13 mouse cellular contexts compared by ENCODE assay signal in genomic region chr10:26327691-26328542, GRCm38 (mm10). TPM values are rescaled to one million over a fixed set of nuclear protein-coding genes. Genes with fewer than 3 reads are reported as not detected.
DNase-seq lines count a peak whose midpoint lies in the region; ATAC-seq and TF ChIP-seq lines count a peak whose summit lies in the region.
"Had no signal": no experiment of that assay in that cellular context is flagged by ENCODE, and none has a peak within 500 bp of the region (broad histone marks: within the 10 kb centered on the region; RNA-seq: fewer than 3 reads in every experiment).

No protein-coding gene starts in this region.

- H3K4me1 ChIP-seq in thymus, adult 2 months (replicated peaks; ENCODE audit: control insufficient read depth, insufficient read depth, low read length): peaks cover 20% of the 10 kb centered on the region
- peaks cover 9% of the 10 kb centered on the region for H3K4me1 ChIP-seq in forebrain, embryonic 15.5 days
- H3K4me1 ChIP-seq in midbrain, embryonic 11.5 days (ENCODE audit: control insufficient read depth, insufficient read depth, low read length): peaks cover 8% of the 10 kb centered on the region; the same call in 1 of the 2 replicates
- no peaks in the 10 kb centered on the region for H3K4me1 ChIP-seq in liver, embryonic 12.5 days
- H3K4me1 ChIP-seq: heart, embryonic 10.5 days had no signal

- DNase-seq in thymus, adult 2 months: no peak
- DNase-seq in thymus, postnatal 25 days: no peak
- DNase-seq in midbrain, embryonic 11.5 days (ENCODE audit: low spot score, missing footprints): peak; percentile 89
- DNase-seq in retina, postnatal 7 days (ENCODE audit: low read depth, low spot score): peak; percentile 4
- DNase-seq in right cerebral cortex, postnatal 36 days (ENCODE audit: low spot score in 2 of 2): no peak
- no peak for DNase-seq in adrenal gland, adult (ENCODE audit: inconsistent age in 2 of 2, low spot score in 1 of 2)
- DNase-seq: kidney, postnatal 25 days had no signal

- no peak for TF ChIP-seq POLR2A in thymus, adult 2 months (IDR thresholded peaks at IDR 0.05; ENCODE audit: control insufficient read depth, extremely low read depth, insufficient read depth, low read length, poor library complexity)

- no peak for TF ChIP-seq CTCF in thymus, adult 2 months (IDR thresholded peaks at IDR 0.05; ENCODE audit: borderline replicate concordance, control insufficient read depth, extremely low read depth, insufficient read depth, low read length, poor library complexity)

- peaks cover 3% of the 10 kb centered on the region; the same call in 1 of the 2 replicates for H3K36me3 ChIP-seq in thymus, adult 2 months (ENCODE audit: control insufficient read depth, insufficient read depth, low read length)
- H3K36me3 ChIP-seq in forebrain, embryonic 15.5 days: peaks cover 20% of the 10 kb centered on the region
- 0 out of 2 replicates have a peak, but pooled peaks cover 2% of the 10 kb centered on the region for H3K36me3 ChIP-seq in midbrain, embryonic 11.5 days (ENCODE audit: control insufficient read depth, insufficient read depth, low read length)
- H3K36me3 ChIP-seq in liver, embryonic 12.5 days: peaks cover 20% of the 10 kb centered on the region

- H3K4me3 ChIP-seq in thymus, adult 2 months (ENCODE audit: control insufficient read depth, insufficient read depth, low read length): no peak overlapping the region
- no peak overlapping the region for H3K4me3 ChIP-seq in forebrain, embryonic 15.5 days
- no peak overlapping the region for H3K4me3 ChIP-seq in midbrain, embryonic 11.5 days (ENCODE audit: low read depth, low read length)
- H3K4me3 ChIP-seq in liver, embryonic 12.5 days: no peak overlapping the region
- H3K4me3 ChIP-seq: heart, embryonic 10.5 days; megakaryocyte, embryonic 14.5 days had no signal

- H3K27ac ChIP-seq in thymus, adult 2 months (ENCODE audit: control insufficient read depth, insufficient read depth, low read length): 0 out of 2 replicates have a peak overlapping the region, but pooled peaks have one; percentile 9
- no peak overlapping the region for H3K27ac ChIP-seq in forebrain, embryonic 15.5 days (replicated peaks)
- no peak overlapping the region for H3K27ac ChIP-seq in midbrain, embryonic 11.5 days (ENCODE audit: low read depth, low read length)
- no peak overlapping the region for H3K27ac ChIP-seq in liver, embryonic 12.5 days
- H3K27ac ChIP-seq: heart, embryonic 10.5 days; liver, embryonic 14.5 days had no signal

- H3K9me3 ChIP-seq in forebrain, embryonic 15.5 days: no peaks in the 10 kb centered on the region
- H3K9me3 ChIP-seq in midbrain, embryonic 11.5 days (ENCODE audit: control insufficient read depth, low read length): no peaks in the 10 kb centered on the region
- no peaks in the 10 kb centered on the region for H3K9me3 ChIP-seq in liver, embryonic 12.5 days (replicated peaks)
- H3K9me3 ChIP-seq: heart, embryonic 10.5 days; megakaryocyte, embryonic 14.5 days had no signal

- H3K9ac ChIP-seq in forebrain, embryonic 15.5 days (replicated peaks): no peak overlapping the region
- no peak overlapping the region for H3K9ac ChIP-seq in midbrain, embryonic 11.5 days (ENCODE audit: low read length)
- H3K9ac ChIP-seq in liver, embryonic 12.5 days: no peak overlapping the region
- H3K9ac ChIP-seq: liver, embryonic 14.5 days had no signal

- no peaks in the 10 kb centered on the region for H3K27me3 ChIP-seq in thymus, adult 2 months (ENCODE audit: control insufficient read depth, insufficient read depth, low read length)
- no peaks in the 10 kb centered on the region for H3K27me3 ChIP-seq in forebrain, embryonic 15.5 days
- H3K27me3 ChIP-seq in midbrain, embryonic 11.5 days (ENCODE audit: control insufficient read depth, insufficient read depth, low read length): no peaks in the 10 kb centered on the region
- H3K27me3 ChIP-seq in liver, embryonic 12.5 days (replicated peaks): no peaks in the 10 kb centered on the region
- H3K27me3 ChIP-seq: megakaryocyte, embryonic 14.5 days had no signal

- peak; percentile 75 for ATAC-seq in forebrain, embryonic 15.5 days (replicated peaks)
- peak; percentile 88 for ATAC-seq in midbrain, embryonic 11.5 days (ENCODE audit: low FRiP score)
- no peak for ATAC-seq in liver, embryonic 12.5 days
- ATAC-seq: CD4-positive, CD25-positive, alpha-beta regulatory T cell, adult 4 months had no signal

- H3K4me2 ChIP-seq in forebrain, embryonic 15.5 days (replicated peaks): no peak overlapping the region; the same call in 1 of the 2 replicates
- no peak overlapping the region for H3K4me2 ChIP-seq in midbrain, embryonic 11.5 days
- H3K4me2 ChIP-seq in liver, embryonic 12.5 days: no peak overlapping the region

- WGBS in thymus, adult 2 months: 86% methylated on average over 17 of the region's 17 CpGs
- 10% methylated on average over 17 of the region's 17 CpGs for WGBS in forebrain, embryonic 15.5 days
- WGBS in midbrain, embryonic 11.5 days: 20% methylated on average over 17 of the region's 17 CpGs
- WGBS in liver, embryonic 12.5 days (ENCODE audit: insufficient replicate concordance): 81% methylated on average over 17 of the region's 17 CpGs

RNA-seq across cellular contexts. Expression of gene L3mbtl3, which starts 47.9 kb away (rescaled TPM):
- polyA plus RNA-seq in thymus, adult 2 months (2012; rRNA removed): 12.3 and 13.8 TPM in 2 replicates
- polyA plus RNA-seq in forebrain, embryonic 15.5 days (2015; fragmentation: Nextera tagmentation; extraction: Ambion mirVana): 24.9 and 26.6 TPM in 2 replicates
- polyA plus RNA-seq in midbrain, embryonic 11.5 days (2014; fragmentation: Nextera tagmentation; extraction: Ambion mirVana): 21.2 and 23.4 TPM in 2 replicates
- polyA plus RNA-seq in liver, embryonic 12.5 days (2016; fragmentation: Nextera tagmentation; extraction: Ambion mirVana): 3.9 and 4.1 TPM in 2 replicates

Comparison
In these comparisons a context has a peak if more than half of its experiments do, and no peak if none do; other contexts are left out.
1. DNase-seq: peak in midbrain, embryonic 11.5 days (single experiment) and retina, postnatal 7 days (single experiment); none in thymus, adult 2 months (single experiment), thymus, postnatal 25 days (single experiment), right cerebral cortex, postnatal 36 days (0 of 2) and adrenal gland, adult (0 of 2).